Mouse (Mus musculus) embryo, embryonic 9.5 days (tissue): ENCODE measurements around the gene Tex26.

Experiments used
- DNase-seq: peaks from one replicate; pipeline ENCODE4 v3.0.0-alpha.2; 2017; ENCODE audit errors: extremely low spot score

Gene Tex26

GRCm38 (mm10) chr5:149433618-149434017, 5.8 kb upstream of the Tex26 start:
- DNase-seq = no peak

DNA sequence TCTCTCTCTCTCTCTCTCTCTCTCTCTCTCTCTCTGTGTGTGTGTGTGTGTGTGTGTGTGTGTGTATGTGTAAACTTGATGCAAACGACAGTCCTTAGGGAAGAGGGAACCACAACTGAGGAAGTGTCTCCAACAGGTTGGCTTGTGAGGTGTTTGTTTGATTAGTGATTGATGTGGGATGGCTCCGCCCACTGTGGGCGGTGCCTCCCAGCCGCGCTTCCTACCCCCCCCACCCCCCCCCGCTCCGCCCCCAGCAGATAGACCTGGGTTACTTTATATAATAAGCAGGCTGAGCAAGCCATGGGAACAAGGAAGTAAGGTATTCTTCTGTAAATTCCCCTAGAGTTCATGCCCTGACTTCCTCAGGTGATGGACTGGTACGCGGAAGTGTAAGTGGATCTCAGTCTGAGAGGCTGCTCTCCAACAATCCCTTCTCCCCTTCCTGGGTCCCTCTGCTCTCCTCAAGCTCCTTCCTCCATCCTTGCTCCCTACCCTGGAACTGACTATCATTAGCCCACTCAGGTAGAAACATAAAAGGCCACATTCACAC, 5.2 kb upstream of the Tex26 start:
- no peak for DNase-seq

DNA sequence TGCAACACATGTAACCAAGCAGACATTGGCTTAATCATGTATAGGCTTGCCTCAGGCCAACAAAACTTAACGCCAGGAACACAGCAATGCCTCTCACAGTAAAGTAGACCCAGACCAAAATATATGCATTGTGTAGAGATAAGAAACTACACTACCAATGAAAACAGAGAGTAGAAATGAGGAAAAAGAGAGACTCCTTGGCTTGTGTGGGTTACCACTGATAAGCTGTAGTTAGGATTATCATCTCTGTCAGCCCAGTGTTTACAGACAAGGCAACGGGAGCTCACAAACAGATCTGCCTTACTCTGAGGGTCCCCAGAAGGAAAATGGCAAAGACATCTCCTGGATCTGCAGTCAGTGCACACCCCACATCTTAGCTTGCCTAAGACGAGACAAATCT, 2.9 kb upstream of the Tex26 start:
- DNase-seq = no peak

GRCm38 (mm10) chr5:149437150-149437549, 2.3 kb upstream of the Tex26 start:
- DNase-seq = no peak

- DNase-seq = peak; percentile 77
Measured at GRCm38 (mm10) chr5:149440180-149440573, 717 bp downstream of the Tex26 start.

- no peak for DNase-seq
Measured at GRCm38 (mm10) chr5:149441646-149442276, 2.3 kb downstream of the Tex26 start.

DNA sequence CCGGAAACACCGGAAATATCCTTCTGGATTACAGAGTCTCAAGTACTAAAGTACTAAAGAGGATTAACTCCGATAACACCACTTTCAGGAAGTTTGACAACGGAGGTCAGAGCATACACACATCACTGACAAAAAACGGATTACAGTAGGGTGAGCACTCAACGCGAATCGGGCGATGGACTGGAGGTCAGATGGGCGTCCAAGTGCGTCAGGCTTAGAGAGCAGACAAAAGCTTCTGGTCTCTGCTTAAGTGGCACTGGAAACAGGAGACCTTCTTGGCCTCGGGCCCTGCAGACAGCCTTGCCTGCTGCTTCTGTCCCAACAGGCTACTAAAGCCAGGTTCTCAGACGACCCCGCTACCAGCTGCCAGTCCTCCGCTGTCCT, 2.8 kb downstream of the Tex26 start:
- DNase-seq = no peak

- no peak for DNase-seq
Measured at GRCm38 (mm10) chr5:149444451-149444850, 5.0 kb downstream of the Tex26 start.

- no peak for DNase-seq
Measured at GRCm38 (mm10) chr5:149446495-149446894, 7.0 kb downstream of the Tex26 start.

DNA sequence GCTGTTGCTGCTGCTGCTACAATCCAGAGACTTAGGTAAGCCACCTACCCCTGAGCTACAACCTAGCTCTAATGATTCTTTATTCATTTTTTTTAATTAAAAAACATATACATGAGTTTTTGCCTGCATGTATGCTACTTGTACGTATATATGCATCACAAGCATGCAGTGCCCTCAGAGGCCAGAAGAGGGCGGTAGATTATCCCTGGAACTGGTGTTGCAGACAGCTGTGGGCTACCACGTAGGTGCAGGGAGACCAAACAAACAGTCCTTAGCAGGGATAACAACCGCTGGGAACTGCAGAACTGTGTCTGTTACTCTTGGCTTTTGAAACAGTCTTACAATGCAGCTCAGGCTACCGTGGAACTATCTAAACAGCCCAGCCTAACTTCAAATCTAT, 8.3 kb downstream of the Tex26 start:
- no peak for DNase-seq

GRCm38 (mm10) chr5:149449406-149449805, 9.9 kb downstream of the Tex26 start:
- no peak for DNase-seq

DNA sequence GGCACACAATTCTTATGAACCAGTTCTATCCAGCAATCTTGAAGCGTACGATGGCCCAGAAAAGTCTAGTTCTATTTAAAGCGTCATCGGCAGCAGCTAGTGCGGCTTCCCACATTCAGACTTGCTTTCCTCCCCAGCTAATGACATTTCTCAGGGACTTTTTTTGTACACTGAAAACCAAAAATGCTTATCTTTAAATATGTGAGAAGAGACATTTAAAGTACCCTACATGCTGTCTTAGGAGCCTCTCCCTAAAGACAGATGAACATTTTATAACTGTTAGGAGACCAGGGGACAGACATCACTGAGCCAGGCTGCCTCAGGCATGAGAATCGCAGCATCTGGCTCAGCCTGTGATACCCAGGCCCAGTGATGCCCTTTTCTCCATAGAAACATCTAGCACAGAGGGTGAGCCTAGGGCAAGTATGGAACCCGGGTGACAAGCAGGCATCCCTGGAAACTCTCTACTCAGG, 11.8 kb downstream of the Tex26 start:
- DNase-seq = no peak

GRCm38 (mm10) chr5:149454281-149454680, 14.8 kb downstream of the Tex26 start:
- DNase-seq = peak; percentile 68

DNA sequence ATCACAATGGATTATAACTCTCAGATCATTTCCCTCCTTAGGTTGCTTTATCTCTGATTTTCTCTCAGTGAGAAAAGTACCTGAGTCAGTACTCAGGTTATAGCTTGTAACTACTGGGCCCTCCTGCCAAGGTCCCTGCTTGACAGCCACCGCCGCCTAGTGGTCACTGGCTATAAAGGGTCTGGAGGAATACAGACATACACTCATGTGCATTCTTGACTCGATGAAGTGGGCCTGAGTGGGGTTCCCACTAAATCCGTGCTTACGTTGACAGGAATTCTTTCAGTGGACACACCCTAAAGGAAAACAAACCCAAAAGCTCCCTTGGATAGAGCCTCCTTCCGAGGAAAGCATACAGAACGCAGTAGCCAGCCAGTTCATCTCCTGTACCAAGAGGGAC, 17.1 kb downstream of the Tex26 start:
- DNase-seq = no peak

- no peak for DNase-seq
Measured at GRCm38 (mm10) chr5:149462071-149462470, 22.6 kb downstream of the Tex26 start.

DNA sequence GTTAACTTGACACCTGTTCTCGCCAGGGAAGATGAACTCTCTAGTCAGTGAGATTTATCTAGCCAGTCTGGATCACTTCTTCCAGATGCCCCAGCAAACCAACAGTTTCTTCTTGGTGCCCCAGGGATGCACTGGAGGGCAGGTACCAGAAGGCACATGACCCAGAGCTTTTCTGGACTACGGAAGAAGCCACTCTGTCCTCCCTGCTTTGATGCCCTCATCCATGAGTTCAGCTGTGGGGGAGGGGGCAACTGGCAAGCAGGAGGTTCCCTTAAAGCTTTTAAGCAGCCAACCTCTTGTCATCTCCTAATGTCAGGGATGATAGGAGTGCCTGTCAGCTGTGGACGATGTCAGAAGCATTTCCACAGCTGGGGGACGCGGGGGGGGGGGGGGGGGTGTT, 25.8 kb downstream of the Tex26 start:
- no peak for DNase-seq

DNA sequence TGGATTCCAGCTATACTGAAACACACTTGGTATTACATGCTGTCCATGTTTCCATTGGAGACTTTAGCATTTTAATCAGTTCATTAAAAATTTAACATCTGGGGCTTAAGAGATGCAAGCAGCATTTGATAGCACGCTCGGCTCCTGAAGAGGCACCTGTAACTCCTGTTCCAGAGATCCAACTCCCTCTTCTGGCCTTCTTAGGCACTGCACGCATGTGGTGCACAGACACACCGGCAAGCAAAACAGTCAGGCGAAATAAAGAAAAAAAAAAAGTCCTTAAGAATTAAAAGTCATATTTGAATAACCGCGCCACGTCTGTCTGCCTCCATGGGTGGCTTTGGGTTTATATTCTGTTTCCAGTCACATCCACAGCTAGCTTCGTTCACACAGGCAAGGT, 34.7 kb downstream of the Tex26 start:
- DNase-seq = no peak

GRCm38 (mm10) chr5:149474701-149475468, 35.4 kb downstream of the Tex26 start:
- DNase-seq = no peak

DNA sequence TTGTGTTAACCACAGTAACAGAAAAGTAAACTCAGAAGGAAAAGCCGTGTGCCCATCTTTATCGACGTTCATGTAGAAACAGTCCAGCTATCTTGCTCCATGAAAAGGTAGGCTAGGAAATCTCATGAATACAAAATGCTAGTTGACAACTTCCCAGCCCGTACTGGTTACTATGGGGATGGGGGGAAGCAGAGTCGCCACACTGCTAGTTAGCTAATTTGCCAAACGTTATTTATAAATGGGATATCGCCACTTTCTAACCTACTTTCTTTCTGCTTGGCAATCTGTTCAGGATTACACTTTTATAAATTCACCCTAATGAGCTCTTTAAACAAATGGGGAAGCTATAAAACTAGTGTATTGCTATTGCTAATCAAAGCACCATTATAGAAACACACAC, 42.5 kb downstream of the Tex26 start:
- DNase-seq = no peak

DNA sequence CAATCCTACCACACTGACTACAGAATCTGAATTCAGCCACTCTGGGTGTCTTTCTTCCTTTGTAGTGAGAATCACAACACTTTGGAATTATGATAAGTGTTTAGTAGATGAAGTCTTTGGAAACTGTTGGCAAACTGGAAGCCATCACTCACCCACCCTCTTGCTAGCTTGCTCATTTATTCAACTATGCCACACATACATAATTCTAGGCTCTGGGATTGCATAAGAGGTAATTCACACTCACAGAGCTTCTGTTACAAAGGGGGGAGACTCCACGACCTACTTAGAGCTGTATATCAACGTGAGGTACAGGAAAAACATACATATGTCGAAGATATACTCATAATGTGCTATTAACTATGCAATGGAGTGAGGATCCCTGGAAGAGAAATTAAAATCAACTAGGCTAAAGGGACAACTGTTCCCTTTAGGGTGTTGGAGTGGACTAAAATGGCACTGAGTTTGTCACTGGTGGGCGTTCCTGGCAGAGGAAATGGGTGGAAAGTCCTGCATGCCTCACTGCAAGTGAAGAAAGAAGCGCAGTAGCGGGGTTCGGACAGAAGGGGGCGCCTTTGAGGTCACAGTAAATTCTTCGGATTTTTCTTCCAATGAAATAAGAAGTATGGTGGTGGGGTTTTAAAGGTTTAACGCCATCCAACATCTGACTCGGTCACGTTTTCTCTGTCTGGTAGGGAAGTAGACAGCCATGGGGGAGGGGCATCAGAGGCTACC, 44.0 kb downstream of the Tex26 start:
- no peak for DNase-seq

DNA sequence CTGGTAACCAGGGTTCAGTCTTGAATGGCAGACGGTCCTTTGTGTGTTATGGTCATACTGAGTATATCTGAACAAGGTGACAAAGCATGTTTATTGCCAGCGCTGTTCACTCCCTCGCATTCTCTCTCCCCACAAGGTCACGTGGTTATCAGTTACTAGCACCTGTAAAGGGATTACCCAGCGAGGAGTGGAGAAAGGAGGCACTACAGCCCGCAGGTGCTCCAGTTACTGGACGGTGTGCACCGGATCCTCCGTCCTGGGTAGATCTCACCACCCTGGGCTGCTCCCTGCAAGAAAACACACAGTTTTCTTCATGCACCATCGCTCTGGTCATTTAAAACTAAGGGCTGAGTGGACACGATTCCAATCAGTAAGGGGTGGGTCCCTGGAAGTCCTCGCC, 44.8 kb downstream of the Tex26 start:
- no peak for DNase-seq

DNA sequence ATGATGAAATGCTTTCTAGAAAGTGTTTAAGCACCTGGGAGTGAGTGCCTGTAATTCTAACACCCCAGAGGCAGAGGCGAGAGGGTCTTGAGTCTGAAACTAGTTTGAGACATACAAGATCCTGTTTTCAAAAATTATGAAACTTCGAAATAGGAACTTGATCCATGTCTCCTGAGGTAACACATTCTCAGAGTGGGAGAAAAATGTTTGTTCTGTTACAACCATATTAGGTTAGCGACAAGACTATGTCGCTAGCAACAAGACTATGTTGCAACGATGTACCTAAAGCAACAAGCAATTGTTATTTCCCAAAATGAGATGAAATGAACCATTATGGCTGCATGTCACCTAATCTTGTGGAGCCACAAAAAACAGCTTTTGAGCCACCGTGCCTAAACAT, 46.0 kb downstream of the Tex26 start:
- no peak for DNase-seq
